Mouse (Mus musculus) gastrocnemius, postnatal 10 days (tissue): ENCODE measurements around the gene Cacna1c. TPM values are rescaled to one million over a fixed set of nuclear protein-coding genes. Genes with fewer than 3 reads are reported as not detected.

Experiments
- DNase-seq: peaks from one replicate; pipeline ENCODE4 v3.0.0; 2021; ENCODE audit warnings: mixed read lengths
- total RNA-seq, 2 experiments: library from RNA; stranded (reverse); gene quantifications; 2 replicates each; pipeline ENCODE4 v1.2.3; 2021

Cacna1c gene
- total RNA-seq, 2 experiments from 2014 or later: 5.2 to 7.3 TPM

DNA sequence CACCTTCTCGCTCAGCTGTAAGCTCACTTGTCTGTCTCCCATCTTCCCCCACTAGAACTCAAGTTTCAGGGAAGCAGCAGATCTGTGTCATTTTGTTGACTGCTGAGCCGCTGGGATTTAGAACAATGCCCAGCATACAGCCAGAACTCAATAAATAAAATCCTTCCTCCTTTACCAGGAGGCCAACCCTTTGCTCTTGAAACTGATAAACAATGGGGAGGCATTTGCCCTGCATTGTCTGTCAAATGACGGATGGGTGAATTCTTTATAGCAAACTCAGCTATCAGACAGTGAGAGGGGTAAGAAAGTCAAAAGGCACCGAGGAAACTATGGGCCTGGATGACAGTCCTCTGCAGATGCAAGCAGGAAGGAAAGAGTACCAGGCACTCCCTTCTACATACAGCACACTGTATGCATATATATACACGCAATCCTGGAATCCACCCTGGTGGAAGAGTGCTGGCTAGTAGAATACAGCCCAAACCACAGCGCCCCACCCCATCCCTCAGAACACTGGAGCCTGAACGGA is 187.5 kb downstream of the Cacna1c start:
- no peak for DNase-seq

DNA sequence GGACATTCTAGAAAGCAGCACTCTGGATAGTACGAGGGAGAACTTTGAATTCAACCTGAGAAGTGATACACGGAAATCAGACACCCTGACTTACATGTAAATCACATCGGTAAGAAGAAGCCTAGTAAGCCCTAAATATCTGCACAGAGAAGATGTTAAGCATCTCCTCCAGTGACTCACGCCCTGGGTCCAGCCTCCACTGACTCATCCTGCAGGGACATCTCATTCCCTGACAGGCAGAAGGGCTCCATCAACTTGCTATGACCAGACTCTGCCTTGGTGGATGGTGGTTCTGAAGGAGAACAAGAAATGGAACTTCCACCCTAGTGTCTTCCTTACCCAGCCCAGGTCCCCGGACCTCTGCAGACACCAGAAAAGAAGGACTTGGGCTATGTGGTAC is 191.6 kb downstream of the Cacna1c start:
- no peak for DNase-seq

DNA sequence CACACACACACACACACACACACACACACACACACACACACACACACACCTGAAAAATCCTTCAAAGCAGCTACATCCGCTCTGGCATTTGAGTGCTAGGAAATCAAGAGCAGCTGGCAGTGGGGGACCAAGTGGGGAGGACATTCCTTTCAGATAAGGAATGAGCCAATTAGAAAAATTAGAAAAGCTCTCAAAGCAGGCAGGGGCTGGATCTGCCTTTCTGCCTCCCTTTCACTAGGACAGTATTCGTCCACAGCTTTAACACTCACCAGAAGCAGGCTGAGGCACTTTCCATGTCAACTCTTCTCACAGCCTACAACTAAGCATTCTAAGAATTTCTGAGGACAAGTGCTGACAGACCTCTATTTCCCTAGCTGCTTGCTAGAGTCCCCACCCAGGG is 194.8 kb downstream of the Cacna1c start:
- DNase-seq: no peak

DNA sequence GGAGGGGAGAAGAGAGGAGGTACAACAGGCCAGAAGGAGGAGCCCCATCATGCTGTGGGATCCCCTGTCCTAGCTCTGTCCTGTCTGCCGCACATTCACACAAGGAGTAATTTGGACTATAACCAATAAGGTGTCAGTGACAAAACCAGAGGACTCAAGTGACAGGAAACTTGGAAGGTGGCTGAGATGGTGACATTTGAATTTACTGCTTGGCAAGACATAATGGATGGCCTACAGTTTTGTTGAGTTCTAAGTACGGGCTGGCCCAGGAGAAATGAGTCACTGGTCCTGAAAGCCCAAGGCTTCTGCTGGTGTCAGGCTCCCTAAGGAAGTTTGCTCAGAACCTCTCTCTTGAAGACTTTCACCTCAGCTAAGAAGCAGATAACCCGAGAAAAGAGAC is 196.0 kb downstream of the Cacna1c start:
- DNase-seq: no peak

DNA sequence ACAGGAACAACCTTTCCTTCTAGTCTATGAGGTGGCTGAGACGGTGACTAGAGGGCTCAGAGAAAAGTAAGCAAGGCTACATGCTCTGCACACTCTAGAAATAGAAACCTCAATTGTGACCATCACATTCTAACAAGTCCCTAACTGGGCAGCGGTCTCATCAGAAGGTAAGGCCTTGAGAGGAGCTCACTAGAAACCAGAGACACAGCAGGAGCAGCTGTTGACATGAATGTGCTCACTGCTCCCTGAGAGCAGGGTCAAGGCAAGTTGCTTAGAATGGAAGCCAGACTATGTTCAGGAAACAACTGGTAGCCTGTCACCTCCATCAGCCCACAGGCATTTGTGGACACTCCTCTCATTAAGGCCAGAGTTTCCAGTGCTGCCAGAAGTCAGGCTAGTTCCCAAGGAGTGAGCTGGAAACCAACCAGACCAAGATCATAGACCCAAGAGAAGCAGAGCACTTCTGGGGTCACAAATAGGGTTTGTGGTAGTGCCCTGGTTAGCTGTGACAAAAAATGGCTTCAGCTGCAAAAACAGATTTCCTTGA is 196.8 kb downstream of the Cacna1c start:
- no peak for DNase-seq

DNA sequence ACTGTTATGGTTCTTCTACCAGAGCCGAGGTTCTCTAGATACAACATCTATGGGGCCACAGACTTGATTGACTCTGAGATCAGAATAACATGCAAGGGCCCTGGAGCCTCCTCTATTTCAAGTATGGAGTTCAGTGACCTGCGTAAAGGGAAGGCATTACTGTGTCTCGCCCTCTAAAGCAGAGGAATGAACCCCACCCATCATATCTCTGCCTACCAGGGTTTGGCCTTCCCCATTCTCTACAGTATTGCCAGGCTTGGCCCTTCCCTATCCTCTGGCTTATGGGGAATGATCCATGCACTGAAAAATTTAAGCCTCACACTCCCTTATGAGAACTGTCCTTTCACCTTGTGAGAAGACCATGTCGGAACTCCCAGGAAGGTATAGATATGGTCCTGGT is 198.8 kb downstream of the Cacna1c start:
- DNase-seq: no peak

DNA sequence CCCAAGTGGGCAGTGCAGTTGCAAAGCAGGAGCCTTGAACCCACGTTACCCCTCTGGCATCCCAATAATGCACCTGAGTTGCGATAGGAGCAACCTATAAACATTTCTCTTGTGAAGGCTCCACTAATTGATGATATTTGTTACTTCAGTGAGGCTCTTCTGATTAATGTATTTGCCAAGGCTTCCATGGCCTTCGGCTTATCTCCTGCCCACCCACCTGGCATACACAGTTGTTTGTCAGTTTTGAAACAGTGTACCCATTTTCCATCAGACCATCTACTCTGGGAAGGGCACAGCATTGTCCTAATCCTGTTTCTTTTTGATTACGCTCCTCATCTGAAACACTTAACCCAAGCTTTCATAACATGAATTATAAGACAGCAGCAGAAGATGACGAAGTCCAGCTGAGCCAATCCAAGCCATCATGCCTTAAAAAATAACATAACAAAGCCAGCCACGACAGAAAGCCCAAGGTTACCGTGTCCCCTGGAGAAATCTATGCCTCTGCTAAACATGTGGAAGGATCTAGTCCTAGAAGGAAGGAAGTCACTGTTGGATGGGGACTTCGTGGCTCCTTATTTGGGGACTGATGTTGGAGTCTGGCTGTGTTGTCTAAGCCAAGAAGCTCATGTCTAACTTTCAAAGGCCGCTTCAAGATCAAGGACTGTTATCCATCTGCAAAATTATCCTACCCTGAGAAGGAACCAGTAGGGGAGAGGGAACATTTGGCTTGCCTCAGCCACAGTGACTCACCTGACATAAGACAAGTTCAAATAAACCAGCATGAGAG is 201.8 kb downstream of the Cacna1c start:
- no peak for DNase-seq

DNA sequence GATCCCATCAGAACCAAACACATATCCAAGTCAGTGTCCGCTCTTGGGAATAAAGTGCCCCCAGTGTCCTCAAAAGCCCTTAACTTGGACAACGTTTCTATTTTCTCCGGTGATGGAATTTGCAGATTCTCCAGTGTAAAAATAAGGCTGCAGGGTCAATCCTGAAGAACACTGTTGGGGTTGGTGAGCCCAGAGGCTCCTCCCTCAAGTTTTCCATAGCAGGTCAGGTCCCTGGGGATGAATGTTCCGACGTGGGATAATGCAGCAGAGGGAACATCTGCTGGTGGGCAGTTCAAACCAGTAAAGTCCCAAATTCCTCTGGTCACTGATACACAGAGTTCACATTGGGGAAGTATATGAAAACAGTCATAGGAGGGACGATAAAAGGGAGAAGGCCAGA is 203.8 kb downstream of the Cacna1c start:
- no peak for DNase-seq

DNA sequence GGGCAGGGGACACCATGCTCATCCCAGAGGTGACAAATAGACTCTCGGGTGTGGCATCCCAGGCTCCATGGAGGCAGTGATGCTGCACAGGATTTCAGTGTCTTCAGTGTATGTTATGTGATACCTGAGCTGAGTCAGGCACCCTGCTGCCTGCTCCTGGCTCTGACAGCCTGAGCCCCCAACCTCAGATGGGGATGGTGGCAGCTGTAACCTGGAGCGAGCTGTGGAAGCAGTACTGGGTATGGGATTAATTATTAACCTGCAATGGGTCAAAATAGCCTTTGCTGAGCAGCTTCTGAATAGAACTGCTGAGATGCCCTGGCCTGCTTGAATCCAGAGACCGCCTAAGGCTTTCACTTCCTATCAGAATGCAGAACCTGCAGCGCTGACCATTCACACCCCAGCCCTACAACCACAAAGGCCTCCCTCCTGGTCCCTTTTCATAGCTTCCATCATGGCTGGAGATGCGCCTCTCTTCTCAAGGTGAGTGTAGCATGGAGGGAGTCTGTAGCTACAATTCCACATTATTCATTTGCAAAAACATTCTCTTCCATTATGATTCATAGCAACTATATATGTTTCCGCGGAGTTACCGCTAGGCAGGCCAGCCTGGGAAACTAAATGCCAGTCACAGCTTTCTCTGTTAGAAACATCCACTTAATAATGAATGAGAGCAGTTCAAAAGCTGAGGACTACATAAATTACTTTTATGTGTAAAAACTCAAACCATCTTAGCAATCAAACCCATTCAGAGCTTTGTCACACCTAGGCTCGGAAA is 206.0 kb downstream of the Cacna1c start:
- no peak for DNase-seq

DNA sequence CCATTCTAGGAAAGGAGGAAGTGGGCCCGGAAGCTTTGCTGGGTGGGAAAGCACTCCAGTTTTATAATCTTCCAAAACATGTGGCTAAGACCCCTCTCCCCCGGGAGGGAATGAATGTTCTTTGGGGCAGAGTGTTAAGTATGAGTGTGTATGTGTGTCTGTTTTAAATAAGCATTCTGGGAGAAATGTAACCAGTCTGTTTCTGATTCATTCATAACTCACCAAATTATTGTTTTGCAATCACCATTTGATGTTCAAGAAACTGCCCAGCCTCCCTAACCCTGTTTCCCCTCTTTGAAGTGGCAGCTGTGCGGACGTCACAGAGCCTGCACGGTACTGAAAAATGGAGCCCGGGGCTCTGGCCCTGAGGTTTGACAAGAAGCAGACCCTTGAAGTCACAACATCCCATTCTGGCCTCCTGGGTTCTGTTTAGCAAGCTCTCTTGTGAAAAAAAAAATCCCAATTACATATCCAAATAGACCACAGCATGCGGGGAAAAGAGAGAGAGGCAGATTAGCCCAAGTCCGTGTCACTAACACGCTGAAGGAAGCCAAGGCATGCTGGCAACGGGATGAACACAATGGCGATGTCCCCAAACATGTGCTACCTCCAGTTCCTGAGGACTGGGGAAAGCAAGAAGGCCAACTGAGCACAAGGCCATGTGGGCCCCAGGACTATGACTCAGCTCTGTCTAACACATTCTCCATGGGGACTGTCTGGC is 211.9 kb downstream of the Cacna1c start:
- no peak for DNase-seq

DNA sequence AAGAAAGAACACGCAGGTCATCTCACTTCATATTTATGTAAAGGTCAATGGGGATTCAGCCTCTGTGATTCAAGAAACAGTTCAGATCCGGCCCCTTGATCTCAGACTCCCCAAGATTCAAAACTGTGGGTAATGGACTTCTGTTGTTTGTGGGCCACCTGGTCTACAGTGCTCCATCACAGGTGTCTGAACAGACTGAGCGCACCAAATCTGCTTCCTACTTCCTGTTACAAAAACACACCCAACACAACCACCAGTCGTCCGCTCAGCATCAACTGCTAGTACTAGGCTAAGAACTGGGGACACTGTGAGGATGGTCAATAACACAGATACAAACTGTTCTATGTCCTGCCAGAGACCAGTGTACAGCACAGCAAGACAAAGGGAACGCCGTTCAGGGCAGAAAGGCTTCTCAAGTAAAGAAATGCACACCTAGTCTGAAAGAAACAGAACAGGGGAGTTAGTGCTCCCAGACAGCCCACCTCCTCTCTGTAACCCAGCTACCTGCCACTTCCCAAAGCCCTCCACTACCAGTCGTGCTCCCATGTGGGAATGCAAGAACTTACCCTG is 212.7 kb downstream of the Cacna1c start:
- no peak for DNase-seq

DNA sequence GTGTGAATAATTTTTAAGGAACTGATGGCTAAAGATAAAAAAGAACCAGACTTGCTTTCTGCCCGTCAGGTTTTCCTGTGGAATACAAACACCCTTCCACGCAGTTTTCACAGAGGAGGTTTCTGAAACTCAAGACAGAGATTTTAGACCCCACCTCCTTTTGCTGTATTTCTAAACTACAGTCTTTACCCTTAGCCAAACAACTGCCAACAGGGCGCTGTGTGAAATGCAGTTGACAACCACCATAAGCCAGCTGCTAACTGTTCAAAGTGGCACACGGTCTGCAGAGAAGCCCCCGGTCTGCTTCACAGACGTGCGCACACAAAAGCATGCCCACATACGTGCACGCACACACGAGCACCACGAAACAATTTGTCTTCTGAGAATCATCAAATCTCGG is 216.0 kb downstream of the Cacna1c start:
- DNase-seq: no peak

DNA sequence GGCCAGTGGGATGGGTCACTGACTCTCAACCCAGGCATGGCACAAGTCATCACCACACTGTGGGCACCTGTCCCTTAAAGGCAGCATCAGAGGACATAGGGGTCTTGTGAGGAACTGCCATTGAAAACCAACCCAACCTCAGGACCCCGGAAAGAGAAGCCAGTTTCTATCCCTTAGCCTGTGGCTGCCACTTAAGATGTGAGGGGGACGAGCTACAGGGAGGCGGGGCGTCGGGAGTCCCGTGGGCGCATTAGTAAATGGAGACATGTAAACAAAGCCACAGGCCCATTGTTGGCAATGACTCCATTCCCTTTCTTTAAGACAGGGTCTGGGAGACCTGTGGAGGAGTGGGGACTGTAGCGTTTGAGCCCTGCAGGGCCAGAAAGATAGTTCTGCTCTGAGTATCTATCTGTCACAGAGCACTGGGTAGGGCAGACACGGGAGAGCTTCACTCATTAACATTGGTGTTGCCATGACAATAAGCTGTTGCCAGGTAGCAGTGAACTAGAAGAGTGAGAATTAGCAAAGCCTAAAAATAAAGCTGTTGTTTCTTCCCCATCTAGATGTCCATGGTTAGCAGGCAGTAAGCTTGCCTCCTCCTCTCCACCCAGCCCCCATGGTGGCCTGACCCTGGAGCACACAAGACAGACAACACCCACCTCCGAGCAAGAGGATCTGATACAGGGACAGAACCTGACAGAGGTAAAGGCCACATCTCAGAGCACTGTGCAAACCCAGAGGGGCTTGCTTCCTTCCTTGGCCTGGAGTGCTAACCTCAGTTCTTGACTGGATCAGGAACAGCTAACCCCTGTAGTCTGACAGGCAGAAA is 218.6 kb downstream of the Cacna1c start:
- DNase-seq: no peak

DNA sequence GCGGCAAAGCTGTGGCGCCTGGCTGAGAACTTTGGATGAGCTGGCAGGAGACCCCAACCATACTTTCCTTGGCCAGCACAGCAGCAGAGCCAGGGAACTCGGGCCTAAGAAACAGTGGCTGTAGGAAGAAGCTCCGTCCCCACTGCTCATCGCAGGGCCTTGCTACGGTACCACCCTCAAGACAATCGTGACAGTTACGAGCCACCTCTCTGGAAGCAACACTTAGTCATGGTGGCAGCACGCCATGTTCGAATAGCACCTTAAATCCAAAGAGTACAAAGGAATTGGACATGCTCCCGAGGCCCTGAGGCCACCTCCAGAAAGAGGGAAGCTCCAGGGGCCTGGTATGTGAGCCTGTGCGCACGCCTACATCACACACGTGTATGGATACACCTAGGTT is 219.6 kb downstream of the Cacna1c start:
- no peak for DNase-seq

DNA sequence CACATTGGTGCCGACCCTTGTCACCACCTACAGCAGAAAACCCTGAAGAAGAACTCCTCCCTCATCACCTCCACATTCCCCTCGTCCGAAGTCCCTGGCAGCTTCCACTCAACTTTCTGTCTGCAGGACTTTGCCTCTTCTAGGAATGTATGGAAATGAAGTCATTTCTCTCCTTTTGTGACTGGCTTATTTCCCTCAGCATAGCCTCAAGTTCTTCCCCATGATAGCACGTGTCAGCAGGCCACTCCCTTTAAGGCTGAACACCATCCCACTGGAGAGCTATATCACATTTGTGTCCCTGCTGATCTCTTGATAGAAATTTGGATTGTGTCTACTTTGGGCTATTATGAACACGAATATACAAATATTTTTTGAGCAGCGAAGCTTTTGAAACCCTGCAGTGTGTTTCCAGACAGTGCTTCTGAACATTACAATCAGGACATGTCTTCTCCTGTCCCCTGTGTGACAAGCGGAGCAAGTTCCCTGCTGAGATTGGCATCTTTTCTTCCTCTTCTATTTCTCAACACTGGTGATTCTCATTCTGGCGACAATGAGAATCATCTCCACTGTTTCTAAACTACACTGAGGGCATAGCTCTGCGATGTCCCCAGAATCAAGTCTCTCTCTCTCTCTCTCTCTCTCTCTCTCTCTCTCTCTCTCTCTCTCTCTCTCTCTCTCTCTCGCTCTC is 224.2 kb downstream of the Cacna1c start:
- DNase-seq: no peak

DNA sequence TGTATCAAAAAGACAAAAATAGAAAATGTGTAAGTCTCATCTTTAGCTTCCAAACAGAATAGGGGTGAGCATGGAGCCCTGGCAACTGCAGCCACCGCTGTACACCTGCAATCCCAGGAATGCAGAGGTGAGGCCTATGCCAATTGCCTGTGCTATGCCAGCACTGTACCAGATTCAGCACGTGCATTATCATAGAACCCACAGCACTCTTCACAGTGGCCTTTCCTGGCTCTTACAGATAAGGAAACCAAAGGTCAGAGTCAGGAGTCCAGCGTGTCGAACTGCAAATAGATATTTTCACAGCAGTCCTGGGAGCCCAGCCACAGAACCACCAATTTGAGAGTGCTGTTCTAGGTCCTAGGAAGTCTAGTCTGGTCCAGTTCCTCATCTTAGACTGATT is 227.4 kb downstream of the Cacna1c start:
- no peak for DNase-seq

DNA sequence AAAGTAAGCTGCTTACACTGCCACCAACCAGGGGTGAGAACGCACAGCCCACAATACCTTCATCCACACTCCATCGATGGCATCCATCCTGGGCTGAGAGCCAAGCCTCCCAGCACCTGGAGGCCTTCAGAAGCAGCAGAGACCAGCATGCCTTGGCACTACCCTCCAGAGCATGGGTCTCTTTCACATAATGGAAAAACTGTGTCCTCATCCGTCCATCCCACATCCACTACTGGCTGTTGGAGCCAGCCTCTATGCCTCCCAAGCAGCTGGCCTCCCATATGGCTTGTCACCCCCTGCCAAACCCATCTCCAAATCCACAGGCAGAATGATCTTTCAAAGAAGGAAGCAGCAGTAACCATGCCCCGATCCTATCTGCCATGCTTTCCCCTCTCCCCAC is 229.3 kb downstream of the Cacna1c start:
- no peak for DNase-seq

DNA sequence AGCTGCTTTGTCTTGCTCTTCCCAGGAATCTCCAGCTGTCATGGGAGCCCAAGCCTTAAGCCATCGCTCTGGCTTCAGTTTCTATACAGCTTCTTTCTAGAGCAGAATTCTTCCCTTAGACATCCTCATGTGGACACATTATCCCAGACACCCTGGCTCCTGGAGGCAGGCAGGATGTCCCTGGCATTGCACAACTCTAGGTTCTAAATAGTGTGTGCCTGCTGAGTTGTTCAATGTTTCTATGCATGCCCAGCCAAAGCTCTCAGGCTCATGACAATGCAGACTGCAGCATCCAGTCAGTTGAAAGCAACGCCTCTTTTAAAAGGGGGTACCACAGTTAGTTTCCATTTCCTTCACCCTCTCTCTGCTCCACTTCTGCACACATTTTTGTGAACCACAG is 230.6 kb downstream of the Cacna1c start:
- no peak for DNase-seq

DNA sequence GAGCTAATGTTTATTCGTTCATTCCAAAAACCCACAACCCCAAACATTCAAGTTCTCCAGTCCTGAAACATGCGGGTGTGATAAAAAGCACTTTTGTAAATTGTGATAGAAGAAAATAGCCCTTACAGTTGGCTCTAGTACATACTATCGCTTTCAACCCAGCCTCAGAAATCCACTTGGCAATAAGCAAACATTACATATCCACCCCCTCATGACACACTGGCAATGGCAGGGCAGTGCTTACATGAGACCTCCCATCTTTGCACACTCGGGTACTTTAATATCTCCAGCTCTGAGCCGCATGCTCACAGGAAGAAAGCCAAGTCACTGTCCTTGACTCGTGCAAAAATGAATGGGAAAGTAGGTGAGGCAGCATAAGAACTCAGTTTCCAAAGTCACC is 232.4 kb downstream of the Cacna1c start:
- DNase-seq: no peak

DNA sequence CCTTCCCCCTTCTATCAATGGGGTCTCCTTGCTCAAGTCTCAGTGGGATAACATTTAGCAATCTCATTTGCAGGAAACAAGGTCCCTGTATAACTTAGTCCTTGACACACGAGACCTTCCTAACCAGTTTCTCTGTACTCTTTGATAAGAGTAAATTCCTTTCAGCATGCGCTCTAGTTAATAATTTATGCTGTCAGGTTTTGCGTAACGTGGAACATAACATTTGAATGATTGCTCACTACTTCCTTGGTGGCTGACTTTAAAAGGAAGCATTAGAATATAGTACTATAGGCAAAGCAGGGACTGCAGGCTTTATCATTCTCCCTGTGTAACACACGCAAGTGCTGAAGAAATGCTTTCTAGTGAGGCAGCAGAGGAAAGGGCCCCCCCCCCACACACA is 232.9 kb downstream of the Cacna1c start:
- DNase-seq: no peak

DNA sequence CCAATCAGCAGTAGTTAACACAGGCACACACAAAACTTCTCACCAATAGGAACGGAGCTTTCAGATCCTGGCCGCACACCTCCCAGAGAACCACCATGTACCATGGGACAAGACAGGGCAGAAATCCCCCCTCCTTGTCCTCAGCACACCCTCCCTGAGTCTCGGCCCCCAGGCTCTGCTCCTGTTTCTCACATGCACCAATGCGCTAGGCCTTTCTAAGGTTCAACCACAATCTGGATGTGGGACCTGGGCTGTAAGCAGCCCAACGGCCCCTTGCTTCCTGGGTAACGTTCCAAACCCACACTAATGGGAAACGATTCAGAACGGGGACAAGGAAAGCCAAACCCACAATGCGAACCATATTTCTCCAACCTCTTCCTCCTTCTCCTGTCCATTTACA is 237.7 kb downstream of the Cacna1c start:
- no peak for DNase-seq
